Mouse (Mus musculus) limb, embryonic 12.5 days (tissue): ENCODE data around the gene Dynll1. TPM values are rescaled to one million over a fixed set of nuclear protein-coding genes. Genes with fewer than 3 reads are reported as not detected.

Experiments
- ATAC-seq: fragments of 200-750 bp; cut with Nextera tagmentation; 2 replicates; pipeline ENCODE4 v1.8.0; 2017; ENCODE audit warnings: low read depth, moderate TSS enrichment; ENCODE audit not compliant: insufficient number of reproducible peaks, insufficient read depth, low FRiP score, low TSS enrichment
- H3K27ac ChIP-seq: fragments of 300-500 bp; sonication (generic); 2 replicates; pipeline ENCODE4 v1.5.1; 2016; ENCODE audit warnings: mild to moderate bottlenecking, moderate library complexity
- H3K27me3 ChIP-seq: fragments of 300-500 bp; sonication (generic); 2 replicates; pipeline ENCODE4 v1.6.1; 2016; ENCODE audit warnings: mild to moderate bottlenecking, moderate library complexity
- H3K36me3 ChIP-seq: fragments of 300-500 bp; sonication (generic); 2 replicates; pipeline ENCODE4 v1.6.1; 2016; ENCODE audit warnings: mild to moderate bottlenecking, moderate library complexity
- H3K4me1 ChIP-seq: fragments of 300-500 bp; sonication (generic); replicated peaks from 2 replicates; pipeline ENCODE4 v1.6.1; 2016
- H3K4me2 ChIP-seq: fragments of 300-500 bp; sonication (generic); 2 replicates; pipeline ENCODE4 v1.6.1; 2016; ENCODE audit warnings: mild to moderate bottlenecking, moderate library complexity
- H3K4me3 ChIP-seq: fragments of 300-500 bp; sonication (generic); replicated peaks from 2 replicates; pipeline ENCODE4 v1.5.1; 2016; ENCODE audit warnings: mild to moderate bottlenecking
- H3K9ac ChIP-seq: fragments of 300-500 bp; sonication (generic); replicated peaks from 2 replicates; pipeline ENCODE4 v1.6.1; 2016; ENCODE audit warnings: mild to moderate bottlenecking, moderate library complexity
- H3K9me3 ChIP-seq: fragments of 300-500 bp; sonication (generic); 2 replicates; pipeline ENCODE4 v1.6.1; 2016; ENCODE audit warnings: mild to moderate bottlenecking, moderate library complexity
- WGBS: fragments of 180-500 bp; shearing (Covaris S2); methylation state at CpG from one replicate; pipeline ENCODE4 v1.1.7; 2016; 5-methylcytosine and 5-hydroxymethylcytosine counted together
- polyA plus RNA-seq: library from polyadenylated mRNA; unstranded; fragments of >200 nt; fragmentation: Nextera tagmentation; extraction: Ambion mirVana; gene quantifications from 2 replicates; pipeline ENCODE4 v1.2.1, GENCODE M21; 2016

Gene Dynll1
- polyA plus RNA-seq, 1 experiment from 2014 or later, result 1,818 TPM

- no peak overlapping the region for H3K4me3 ChIP-seq
- no peak overlapping the region for H3K27ac ChIP-seq
- no peak overlapping the region for H3K4me2 ChIP-seq
- H3K27me3 ChIP-seq, result no peaks in the 10 kb centered on the region
- peaks cover 7% of the 10 kb centered on the region; the same call in 1 of the 2 replicates for H3K4me1 ChIP-seq
- WGBS, result 90% methylated on average over 14 of the region's 14 CpGs
- ATAC-seq, result no peak
- H3K9me3 ChIP-seq, result no peaks in the 10 kb centered on the region
- H3K9ac ChIP-seq, result no peak overlapping the region; the same call in 1 of the 2 replicates
- H3K36me3 ChIP-seq, result peaks cover 76% of the 10 kb centered on the region
These were observed 38.1 kb downstream of the Dynll1 start for GRCm38 (mm10) chr5:115262502-115263291.

GRCm38 (mm10) chr5:115261880-115262279, 38.9 kb downstream of the Dynll1 start:
- Histone ChIP-seq H3K4me1 (peaks cover 7% of the 10 kb centered on the region; the same call in 1 of the 2 replicates), H3K4me2 (no peak overlapping the region), H3K9me3 (no peaks in the 10 kb centered on the region), H3K27ac (no peak overlapping the region), H3K9ac (no peak overlapping the region), H3K36me3 (peaks cover 84% of the 10 kb centered on the region), H3K27me3 (no peaks in the 10 kb centered on the region), H3K4me3 (no peak overlapping the region)
- ATAC-seq, result no peak
- WGBS, result 84% methylated on average over 1 of the region's 1 CpGs

GRCm38 (mm10) chr5:115261141-115261540, 39.7 kb downstream of the Dynll1 start:
- Histone ChIP-seq H3K27me3 (no peaks in the 10 kb centered on the region), H3K4me2 (no peak overlapping the region), H3K27ac (no peak overlapping the region), H3K36me3 (peaks cover 85% of the 10 kb centered on the region), H3K4me1 (peaks cover 3% of the 10 kb centered on the region; the same call in 1 of the 2 replicates), H3K4me3 (no peak overlapping the region), H3K9me3 (no peaks in the 10 kb centered on the region), H3K9ac (no peak overlapping the region)
- WGBS, result 90% methylated on average over 8 of the region's 8 CpGs
- ATAC-seq, result no peak

- Histone ChIP-seq H3K9me3 (no peaks in the 10 kb centered on the region), H3K27ac (no peak overlapping the region), H3K27me3 (no peaks in the 10 kb centered on the region), H3K36me3 (peaks cover 86% of the 10 kb centered on the region), H3K4me3 (no peak overlapping the region), H3K4me1 (no peaks in the 10 kb centered on the region), H3K4me2 (no peak overlapping the region), H3K9ac (no peak overlapping the region)
- WGBS, result 87% methylated on average over 6 of the region's 6 CpGs
- no peak for ATAC-seq
These were observed 40.4 kb downstream of the Dynll1 start for GRCm38 (mm10) chr5:115260356-115260755.

GRCm38 (mm10) chr5:115256909-115257546, 43.8 kb downstream of the Dynll1 start:
- Histone ChIP-seq H3K4me2 (no peak overlapping the region), H3K9me3 (no peaks in the 10 kb centered on the region), H3K4me1 (no peaks in the 10 kb centered on the region), H3K27me3 (no peaks in the 10 kb centered on the region), H3K4me3 (no peak overlapping the region), H3K27ac (no peak overlapping the region), H3K36me3 (peaks cover 69% of the 10 kb centered on the region), H3K9ac (no peak overlapping the region)
- ATAC-seq, result no peak
- 90% methylated on average over 10 of the region's 10 CpGs for WGBS

GRCm38 (mm10) chr5:115255472-115255871, 45.3 kb downstream of the Dynll1 start:
- Histone ChIP-seq H3K36me3 (peaks cover 70% of the 10 kb centered on the region), H3K4me3 (no peak overlapping the region), H3K9ac (no peak overlapping the region), H3K4me2 (no peak overlapping the region), H3K27ac (no peak overlapping the region), H3K9me3 (no peaks in the 10 kb centered on the region), H3K4me1 (no peaks in the 10 kb centered on the region), H3K27me3 (no peaks in the 10 kb centered on the region)
- WGBS, result 65% methylated on average over 1 of the region's 1 CpGs
- ATAC-seq, result no peak

Other genes with a start within 250 kb of the Dynll1 start
- gene Gm10401, start 202.7 kb downstream of the Dynll1 start, polyA plus RNA-seq, result 36.3 and 38.8 TPM in 2 replicates
- 65.2 and 69.5 TPM in 2 replicates for gene Acads, start 181.7 kb downstream of the Dynll1 start, polyA plus RNA-seq
- 61.7 and 62.6 TPM in 2 replicates for gene Unc119b, start 166.0 kb downstream of the Dynll1 start, polyA plus RNA-seq
- gene Mlec, start 142.8 kb downstream of the Dynll1 start, polyA plus RNA-seq, result 76.6 and 89.6 TPM in 2 replicates
- gene Cabp1, start 106.6 kb downstream of the Dynll1 start, polyA plus RNA-seq, result 1.1 and 1.3 TPM in 2 replicates
- gene Pop5, start 65.2 kb downstream of the Dynll1 start, polyA plus RNA-seq, result 93.9 and 104 TPM in 2 replicates
- gene Rnf10, start 28.1 kb downstream of the Dynll1 start, polyA plus RNA-seq, result 174 and 184 TPM in 2 replicates
- gene Coq5, start 21.3 kb downstream of the Dynll1 start, polyA plus RNA-seq, result 39.0 and 44.0 TPM in 2 replicates
- 444 and 480 TPM in 2 replicates for gene Srsf9, start 26.2 kb upstream of the Dynll1 start, polyA plus RNA-seq
- gene Gatc, start 40.2 kb upstream of the Dynll1 start, polyA plus RNA-seq, result 27.3 and 30.6 TPM in 2 replicates
- 65.4 and 67.0 TPM in 2 replicates for gene Triap1, start 40.2 kb upstream of the Dynll1 start, polyA plus RNA-seq
- 668 and 680 TPM in 2 replicates for gene Cox6a1, start 48.0 kb upstream of the Dynll1 start, polyA plus RNA-seq
- 29.4 and 29.5 TPM in 2 replicates for gene Msi1, start 128.6 kb upstream of the Dynll1 start, polyA plus RNA-seq
- gene Pla2g1b, start 165.3 kb upstream of the Dynll1 start, polyA plus RNA-seq, result not detected in 2 replicates
- gene Sirt4, start 183.7 kb upstream of the Dynll1 start, polyA plus RNA-seq, result 21.9 and 24.9 TPM in 2 replicates
- 40.3 and 47.1 TPM in 2 replicates for gene Pxn, start 205.7 kb upstream of the Dynll1 start, polyA plus RNA-seq